Mouse (Mus musculus) ES-E14 (cell line): ENCODE measurements around the gene AC170998.1.

Source experiments
- CHD2 ChIP-seq: IDR thresholded peaks from 2 replicates; pipeline ENCODE4 v1.6.1; 2014; ENCODE audit warnings: mild to moderate bottlenecking, low read depth, low read length, inconsistent platforms
- HCFC1 ChIP-seq: IDR thresholded peaks from 2 replicates; pipeline ENCODE4 v1.6.1; 2012; ENCODE audit warnings: low read length, inconsistent platforms, borderline replicate concordance; ENCODE audit not compliant: insufficient read depth
- MAFK ChIP-seq: IDR thresholded peaks from 2 replicates; pipeline ENCODE4 v1.6.1; 2014; ENCODE audit warnings: mild to moderate bottlenecking, low read depth, low read length, inconsistent platforms; ENCODE audit not compliant: insufficient read depth
- ZNF384 ChIP-seq: IDR thresholded peaks from 2 replicates; pipeline ENCODE4 v1.6.1; 2012; ENCODE audit warnings: low read depth, low read length, inconsistent platforms

- TF ChIP-seq CHD2 (no peak), ZNF384 (no peak), MAFK (no peak), HCFC1 (no peak)
Observed at GRCm38 (mm10) chr17:28694078-28694477, 31.8 kb upstream of the AC170998.1 start.
